Mouse (Mus musculus): Measurements from ENCODE around the gene Gpr19.

- no peak for TF ChIP-seq CTCF (IDR thresholded peaks at IDR 0.05; ENCODE audit: control insufficient read depth, insufficient read depth, insufficient read length)
- TF ChIP-seq MYOG (IDR thresholded peaks at IDR 0.05; ENCODE audit: control insufficient read depth, extremely low read depth, insufficient read length): no peak
- TF ChIP-seq USF1 (IDR thresholded peaks at IDR 0.05; ENCODE audit: low read depth): no peak
- TF ChIP-seq MYOD1 (IDR thresholded peaks at IDR 0.05; ENCODE audit: control insufficient read depth, insufficient read length, low read depth): no peak
- no peak for TF ChIP-seq FOSL1 (IDR thresholded peaks at IDR 0.05; ENCODE audit: insufficient read depth, low read length, poor library complexity, severe bottlenecking)
Observed at GRCm38 (mm10) chr6:134838111-134838510, 60.3 kb downstream of the Gpr19 start.
